30 mouse cellular contexts compared by ENCODE assay signal in the genomic region with DNA sequence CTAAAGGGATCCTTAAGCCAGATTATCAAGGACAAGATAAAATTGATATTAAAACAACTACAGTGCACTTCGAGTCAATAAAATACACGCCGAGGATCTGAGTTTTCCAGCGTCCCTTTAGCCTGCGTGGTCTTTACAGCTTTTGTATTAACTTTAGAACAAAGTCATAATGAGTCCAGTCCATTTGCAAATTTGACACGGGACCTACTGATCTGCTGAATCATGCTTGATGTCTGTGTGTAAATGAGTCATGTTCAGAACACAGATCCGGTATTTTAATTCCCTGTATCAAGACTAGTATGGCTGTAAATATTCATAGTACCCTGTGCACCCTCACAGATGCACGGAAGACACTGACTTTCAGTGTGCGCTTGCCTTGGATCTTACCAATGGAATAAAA. TPM values are rescaled to one million over a fixed set of nuclear protein-coding genes. Genes with fewer than 3 reads are reported as not detected.
"Had no signal": no experiment of that assay in that cellular context is flagged by ENCODE, and none has a peak within 500 bp of the region (broad histone marks: within the 10 kb centered on the region; RNA-seq: fewer than 3 reads in every experiment).

No protein-coding gene starts in this region.

- H3K27me3 ChIP-seq: embryonic facial prominence, embryonic 12.5 days; embryonic facial prominence, embryonic 13.5 days; embryonic facial prominence, embryonic 15.5 days; forebrain, embryonic 13.5 days; forebrain, embryonic 15.5 days had no signal

- H3K9me3 ChIP-seq: embryonic facial prominence, embryonic 10.5 days; embryonic facial prominence, embryonic 12.5 days; embryonic facial prominence, embryonic 13.5 days; embryonic facial prominence, embryonic 15.5 days; forebrain, embryonic 10.5 days; forebrain, embryonic 13.5 days; forebrain, embryonic 15.5 days had no signal

- DNase-seq: cerebellum, adult 2 months; cerebellum, adult 8-10 months; cerebellum, adult 9-10 months; cerebellum, adult 9-11 months; cerebellum, postnatal 10 days; cerebellum, postnatal 14 days; cerebellum, postnatal 25 days; cerebellum, postnatal 36 days; embryo, embryonic 11 days; forebrain, postnatal 0 days; gastrocnemius, adult 2 months; gastrocnemius, postnatal 10 days; gastrocnemius, postnatal 14 days; gastrocnemius, postnatal 25 days; gastrocnemius, postnatal 36 days; heart, adult 18-20 months; heart, adult 2 months had no signal

- H3K27ac ChIP-seq: embryonic facial prominence, embryonic 10.5 days; embryonic facial prominence, embryonic 12.5 days; embryonic facial prominence, embryonic 13.5 days; embryonic facial prominence, embryonic 15.5 days; forebrain, embryonic 10.5 days; forebrain, embryonic 13.5 days; forebrain, embryonic 15.5 days; gastrocnemius, adult 2 months; heart, adult 2 months had no signal

- ATAC-seq: forebrain, embryonic 13.5 days; forebrain, embryonic 14.5 days; forebrain, embryonic 15.5 days; forebrain, embryonic 16.5 days; forebrain, postnatal 0 days had no signal

- H3K4me1 ChIP-seq: embryonic facial prominence, embryonic 10.5 days; embryonic facial prominence, embryonic 12.5 days; embryonic facial prominence, embryonic 13.5 days; embryonic facial prominence, embryonic 15.5 days; forebrain, embryonic 10.5 days; forebrain, embryonic 13.5 days; forebrain, embryonic 15.5 days had no signal

- H3K4me3 ChIP-seq: embryonic facial prominence, embryonic 10.5 days; embryonic facial prominence, embryonic 12.5 days; embryonic facial prominence, embryonic 13.5 days; embryonic facial prominence, embryonic 15.5 days; erythroblast, embryonic 14.5 days; forebrain, embryonic 10.5 days; forebrain, embryonic 13.5 days; forebrain, embryonic 15.5 days; gastrocnemius, adult 2 months; heart, adult 2 months had no signal

- H3K9ac ChIP-seq: embryonic facial prominence, embryonic 12.5 days; embryonic facial prominence, embryonic 13.5 days; embryonic facial prominence, embryonic 15.5 days; forebrain, embryonic 13.5 days; forebrain, embryonic 15.5 days; forebrain, postnatal 0 days had no signal

- H3K4me2 ChIP-seq: embryonic facial prominence, embryonic 12.5 days; embryonic facial prominence, embryonic 13.5 days; embryonic facial prominence, embryonic 15.5 days; forebrain, embryonic 13.5 days; forebrain, embryonic 15.5 days had no signal

RNA-seq across cellular contexts. Expression of a gene that starts 11.9 kb away (rescaled TPM):
- total RNA-seq: forebrain, postnatal 0 days had no signal
- polyA plus RNA-seq: erythroblast, embryonic 14.5 days had no signal

RNA-seq across cellular contexts. Expression of a gene that starts 41.2 kb away (rescaled TPM):
- total RNA-seq: common myeloid progenitor, adult 5-6 weeks; granulocyte monocyte progenitor cell, adult 5-6 weeks; heart, adult 2 months had no signal
- polyA plus RNA-seq: erythroblast, embryonic 14.5 days; gonadal fat pad, adult 2 months; heart, adult 2 months had no signal
